Mouse (Mus musculus) right cerebral cortex, postnatal 4 days (tissue): ENCODE results near the gene Grb2.

Experiments used
- DNase-seq: peaks from one replicate; pipeline ENCODE4 v3.0.0-alpha.2; 2022

Gene Grb2

GRCm38 (mm10) chr11:115711133-115711532 is 2.7 kb upstream of the Grb2 start:
- DNase-seq, result no peak

GRCm38 (mm10) chr11:115709829-115710559 is 1.6 kb upstream of the Grb2 start:
- DNase-seq, result no peak

DNA sequence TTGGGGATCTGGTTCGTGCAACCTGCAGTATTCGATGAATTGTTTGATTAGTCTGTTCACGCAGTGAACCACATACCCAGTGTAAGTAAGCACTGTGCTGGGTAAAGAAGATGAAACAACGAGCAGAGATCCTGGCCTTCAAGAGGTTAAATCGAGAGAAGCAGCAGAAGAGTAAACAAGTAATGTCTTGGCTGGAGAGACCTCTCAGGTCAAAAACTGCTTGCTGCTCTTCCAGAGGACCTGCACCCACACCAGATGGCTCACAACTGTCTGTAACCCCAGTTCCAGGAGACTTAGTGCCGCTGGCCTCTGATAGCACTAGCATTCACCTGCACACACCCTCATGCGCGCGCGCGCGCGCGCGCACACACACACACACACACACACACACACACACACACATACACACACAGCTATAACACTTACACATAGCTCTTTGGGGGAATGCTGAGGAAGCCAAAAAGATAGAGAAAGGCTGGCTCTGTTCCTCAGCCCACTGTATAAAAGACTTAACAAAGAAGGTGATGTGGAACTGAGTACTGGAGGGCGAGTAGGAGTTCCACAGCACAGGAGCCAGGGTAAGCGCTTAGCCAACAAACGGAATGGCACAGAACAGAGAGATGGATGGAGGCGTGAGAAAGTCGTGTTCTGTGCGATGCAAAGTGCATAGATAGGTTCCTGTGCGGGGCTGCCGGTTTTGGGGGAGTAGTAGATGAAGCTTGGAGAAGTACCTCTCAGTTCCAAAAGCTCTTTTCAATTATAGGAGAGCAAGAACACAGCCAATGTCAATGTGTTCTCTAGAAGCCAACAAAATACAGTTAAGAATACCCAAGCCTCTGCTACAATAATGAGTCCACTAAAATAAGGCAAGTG is 795 bp upstream of the Grb2 start:
- peak; percentile 31 for DNase-seq

GRCm38 (mm10) chr11:115707313-115708208 is 836 bp downstream of the Grb2 start:
- DNase-seq, result peak; percentile 26

DNA sequence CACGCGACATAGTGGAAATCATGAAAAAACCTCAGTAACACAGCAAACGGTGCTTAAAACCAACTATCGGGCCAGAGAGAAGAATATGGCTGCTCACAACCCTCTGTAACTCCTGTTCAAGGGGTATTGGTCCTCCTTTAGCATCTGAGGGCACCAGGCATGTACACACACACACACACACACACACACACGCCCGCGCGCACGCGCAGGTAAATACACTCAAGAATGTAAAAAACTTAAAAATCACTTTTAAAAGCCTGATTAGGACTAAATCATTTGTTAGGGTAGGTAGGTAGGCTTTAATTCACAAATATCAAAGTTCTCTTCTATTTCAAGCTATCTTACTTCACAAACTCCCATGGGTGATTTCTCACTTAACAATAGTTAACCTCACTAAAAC is 1.8 kb downstream of the Grb2 start:
- DNase-seq, result no peak

- DNase-seq, result no peak
These were observed 2.8 kb downstream of the Grb2 start for GRCm38 (mm10) chr11:115705561-115705960.

GRCm38 (mm10) chr11:115704648-115705047 is 3.7 kb downstream of the Grb2 start:
- no peak for DNase-seq

- DNase-seq, result no peak
These were observed 4.9 kb downstream of the Grb2 start for GRCm38 (mm10) chr11:115703466-115703865.

DNA sequence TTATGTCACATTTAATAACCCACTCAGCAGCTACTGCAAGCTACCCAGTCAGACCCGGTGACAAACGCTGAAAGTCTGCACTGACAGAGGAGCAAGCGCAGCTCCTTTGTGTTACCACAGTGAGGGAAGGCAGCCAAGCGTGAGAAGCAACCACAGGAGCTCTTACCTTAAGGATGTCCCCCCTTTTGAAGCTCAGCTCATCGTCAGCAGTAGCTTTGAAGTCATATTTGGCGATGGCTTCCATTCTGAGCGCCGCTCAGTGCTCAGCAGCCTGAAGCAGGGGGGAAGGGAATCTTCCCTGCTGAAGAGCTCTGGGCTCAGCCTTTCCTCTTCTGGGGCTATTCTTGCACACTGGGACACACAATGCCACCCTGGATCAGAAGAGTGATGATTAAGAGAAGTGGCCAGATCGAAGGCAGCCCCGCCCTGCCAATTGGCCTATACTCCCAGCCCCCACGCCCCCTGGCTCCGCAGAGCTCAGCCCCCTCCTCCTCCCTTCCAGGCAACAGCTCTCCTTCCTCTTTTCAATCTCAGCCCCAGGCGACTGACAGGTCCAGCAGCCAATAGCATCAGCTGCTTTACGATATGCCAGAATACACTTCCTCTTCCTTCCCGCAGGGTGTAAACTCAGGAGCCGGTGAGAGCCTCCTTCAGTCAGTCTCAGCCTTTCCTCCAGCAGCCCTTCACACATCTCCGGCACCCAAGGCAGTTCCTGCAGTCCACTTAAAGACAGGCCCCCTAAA is 9.2 kb downstream of the Grb2 start:
- peak; percentile 90 for DNase-seq

- DNase-seq, result no peak
These were observed 10.7 kb downstream of the Grb2 start for GRCm38 (mm10) chr11:115697722-115698121.

DNA sequence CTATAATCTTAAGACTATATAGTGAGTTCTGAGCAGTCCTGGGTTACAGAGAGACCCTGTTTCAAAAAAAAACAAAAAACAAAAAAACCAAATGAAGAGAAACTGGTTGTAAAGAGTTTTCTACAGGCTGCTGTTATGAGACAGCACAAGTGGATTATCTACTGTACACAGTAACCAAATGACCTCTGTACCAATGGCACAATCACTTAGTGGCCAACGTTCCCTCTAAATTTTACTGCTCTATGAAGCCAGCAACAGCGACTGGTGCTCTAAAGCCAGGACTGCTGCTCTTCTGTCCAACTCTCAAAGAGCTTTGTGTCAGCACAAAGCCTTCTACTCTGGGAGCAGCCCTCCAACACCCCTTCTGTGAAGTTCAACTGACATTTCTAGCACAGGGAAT is 11.3 kb downstream of the Grb2 start:
- DNase-seq, result no peak

DNA sequence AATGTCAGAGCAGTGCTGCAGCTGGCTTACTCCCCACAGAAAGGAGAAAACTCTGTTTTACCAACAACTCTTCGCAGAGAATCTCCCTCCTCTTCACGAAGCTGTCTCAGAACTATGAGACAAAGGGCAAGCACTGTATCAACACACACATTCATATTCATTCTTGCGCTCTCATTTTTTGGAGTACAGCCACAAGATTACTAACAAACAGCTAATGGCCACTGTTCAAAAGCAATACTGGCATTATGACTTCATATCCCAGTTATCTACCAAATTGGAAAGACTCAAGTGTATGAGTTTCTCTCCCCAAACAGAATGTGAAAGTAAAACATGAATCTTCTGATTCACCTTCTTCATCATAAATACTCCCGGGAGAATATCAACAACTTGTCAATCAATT is 11.9 kb downstream of the Grb2 start:
- no peak for DNase-seq

- no peak for DNase-seq
These were observed 14.3 kb downstream of the Grb2 start for GRCm38 (mm10) chr11:115693979-115694578.

- DNase-seq, result no peak
These were observed 15.6 kb downstream of the Grb2 start for GRCm38 (mm10) chr11:115692800-115693199.

GRCm38 (mm10) chr11:115691976-115692375 is 16.4 kb downstream of the Grb2 start:
- no peak for DNase-seq

- no peak for DNase-seq
These were observed 16.9 kb downstream of the Grb2 start for GRCm38 (mm10) chr11:115691511-115691910.

GRCm38 (mm10) chr11:115691013-115691412 is 17.4 kb downstream of the Grb2 start:
- no peak for DNase-seq

- no peak for DNase-seq
These were observed 18.0 kb downstream of the Grb2 start for GRCm38 (mm10) chr11:115690356-115690755.

DNA sequence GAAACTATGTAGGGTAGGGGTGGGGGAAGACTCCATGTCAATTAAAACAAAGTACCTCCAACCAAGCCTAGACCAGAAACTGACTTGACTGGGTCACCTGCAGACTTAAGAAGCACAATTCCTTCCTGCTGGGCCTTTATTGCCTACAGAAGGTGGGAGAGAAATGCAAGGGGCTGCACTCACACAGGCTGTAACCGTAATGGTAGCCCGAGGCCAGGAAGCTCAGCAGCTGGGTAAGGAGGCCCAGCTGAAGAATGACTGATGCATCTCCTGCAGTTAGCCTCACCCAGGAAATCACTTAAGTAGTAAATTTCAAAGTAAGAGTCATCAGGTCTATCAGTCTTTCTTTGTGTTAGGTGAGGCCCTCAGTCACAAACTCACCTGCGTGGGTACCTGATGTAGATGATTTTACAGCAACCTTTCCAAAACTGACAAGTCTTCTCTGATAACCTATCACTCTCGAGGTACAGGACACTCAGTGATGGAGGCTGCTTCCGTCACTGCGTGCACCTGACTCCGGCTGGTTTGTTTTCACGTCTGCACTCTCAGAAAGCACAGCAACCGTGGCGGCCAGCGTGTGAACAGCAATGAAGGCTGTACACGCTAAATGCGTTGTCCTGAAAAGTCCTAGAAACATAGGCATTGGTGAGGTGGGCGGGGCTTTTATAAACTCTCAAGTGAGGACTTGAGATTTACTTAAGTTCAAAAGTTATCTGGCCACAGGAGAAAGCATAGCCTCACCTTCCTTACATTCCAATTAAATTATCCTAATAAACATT is 19.1 kb downstream of the Grb2 start:
- DNase-seq, result no peak

DNA sequence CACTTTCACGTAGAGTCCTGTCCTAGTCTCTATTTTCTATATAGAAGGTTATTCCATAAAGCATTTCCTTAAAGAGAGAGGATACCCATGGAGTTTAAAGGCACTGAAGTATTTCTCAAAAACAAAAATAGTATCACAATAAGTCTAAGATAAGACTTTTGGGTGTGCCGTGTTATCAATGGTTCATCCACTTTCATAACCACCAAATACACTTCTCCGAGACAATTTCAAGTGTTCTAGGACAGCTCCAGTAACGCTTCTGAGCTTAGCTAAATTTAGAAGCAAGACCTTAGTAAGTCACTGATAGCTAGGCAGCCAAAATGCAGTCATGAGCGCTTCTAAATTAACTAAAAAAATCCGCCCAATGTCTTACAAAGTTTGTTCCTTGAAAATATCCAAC is 22.0 kb downstream of the Grb2 start:
- DNase-seq, result no peak

DNA sequence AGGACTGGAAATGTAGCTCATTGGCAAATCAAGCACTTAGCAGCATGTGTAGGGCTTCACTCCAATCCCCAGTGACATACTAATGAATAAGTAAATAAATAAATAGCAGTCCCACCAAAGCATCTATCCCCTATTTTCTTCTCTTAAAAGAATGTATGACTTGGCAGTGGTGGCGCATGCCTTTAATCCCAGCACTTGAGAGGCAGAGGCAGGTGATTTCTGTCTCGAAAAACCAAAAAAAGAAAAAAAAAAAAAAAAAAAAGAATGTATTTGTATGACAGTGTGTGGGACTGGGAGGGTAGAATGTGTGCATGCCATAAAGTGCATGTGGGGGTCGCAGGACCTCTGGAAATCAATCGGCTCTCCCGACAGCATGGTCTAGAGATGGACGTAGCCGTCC is 22.4 kb downstream of the Grb2 start:
- DNase-seq, result no peak
